Mouse (Mus musculus): ENCODE data around the gene Tm7sf3.

DNA sequence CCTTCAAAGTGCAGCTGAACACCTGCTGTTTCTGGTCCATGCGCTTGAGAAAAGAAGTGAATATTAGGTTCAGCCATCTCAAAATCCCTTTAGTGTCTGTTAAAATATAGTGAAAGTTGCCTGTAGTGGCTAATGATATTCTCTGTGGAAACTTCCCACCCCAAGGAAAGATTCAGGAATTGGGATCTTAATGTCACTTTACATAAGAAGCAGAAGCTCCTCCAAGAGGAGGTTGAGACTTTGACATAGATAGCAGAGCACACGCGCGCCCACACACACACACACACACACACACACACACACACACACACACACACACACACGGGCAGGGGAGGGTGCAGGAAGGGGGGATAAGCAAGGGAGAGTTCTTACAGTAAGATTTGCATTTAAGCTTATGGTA is 57.5 kb downstream of the Tm7sf3 start:
- no peak for TF ChIP-seq CTCF (IDR thresholded peaks at IDR 0.05; ENCODE audit: low read depth)
- no peak for TF ChIP-seq EP300 (IDR thresholded peaks at IDR 0.05; ENCODE audit: low read depth)
